Mouse (Mus musculus) limb, embryonic 12.5 days (tissue): Measurements from ENCODE around the gene Hist1h3e. TPM values are rescaled to one million over a fixed set of nuclear protein-coding genes. Genes with fewer than 3 reads are reported as not detected.
"Not testable (repeated sequence)": the region's sequence is repeated elsewhere in the genome, so short reads cannot be mapped to it uniquely, and the experiment has no call there.

Source experiments
- ATAC-seq: fragments of 200-750 bp; cut with Nextera tagmentation; 2 replicates; pipeline ENCODE4 v1.8.0; 2017; ENCODE audit warnings: low read depth, moderate TSS enrichment; ENCODE audit not compliant: insufficient number of reproducible peaks, insufficient read depth, low FRiP score, low TSS enrichment
- H3K27ac ChIP-seq: fragments of 300-500 bp; sonication (generic); 2 replicates; pipeline ENCODE4 v1.5.1; 2016; ENCODE audit warnings: mild to moderate bottlenecking, moderate library complexity
- H3K27me3 ChIP-seq: fragments of 300-500 bp; sonication (generic); 2 replicates; pipeline ENCODE4 v1.6.1; 2016; ENCODE audit warnings: mild to moderate bottlenecking, moderate library complexity
- H3K36me3 ChIP-seq: fragments of 300-500 bp; sonication (generic); 2 replicates; pipeline ENCODE4 v1.6.1; 2016; ENCODE audit warnings: mild to moderate bottlenecking, moderate library complexity
- H3K4me1 ChIP-seq: fragments of 300-500 bp; sonication (generic); replicated peaks from 2 replicates; pipeline ENCODE4 v1.6.1; 2016
- H3K4me2 ChIP-seq: fragments of 300-500 bp; sonication (generic); 2 replicates; pipeline ENCODE4 v1.6.1; 2016; ENCODE audit warnings: mild to moderate bottlenecking, moderate library complexity
- H3K4me3 ChIP-seq: fragments of 300-500 bp; sonication (generic); replicated peaks from 2 replicates; pipeline ENCODE4 v1.5.1; 2016; ENCODE audit warnings: mild to moderate bottlenecking
- H3K9ac ChIP-seq: fragments of 300-500 bp; sonication (generic); replicated peaks from 2 replicates; pipeline ENCODE4 v1.6.1; 2016; ENCODE audit warnings: mild to moderate bottlenecking, moderate library complexity
- H3K9me3 ChIP-seq: fragments of 300-500 bp; sonication (generic); 2 replicates; pipeline ENCODE4 v1.6.1; 2016; ENCODE audit warnings: mild to moderate bottlenecking, moderate library complexity
- WGBS: fragments of 180-500 bp; shearing (Covaris S2); methylation state at CpG from one replicate; pipeline ENCODE4 v1.1.7; 2016; 5-methylcytosine and 5-hydroxymethylcytosine counted together
- polyA plus RNA-seq: library from polyadenylated mRNA; unstranded; fragments of >200 nt; fragmentation: Nextera tagmentation; extraction: Ambion mirVana; gene quantifications from 2 replicates; pipeline ENCODE4 v1.2.1, GENCODE M21; 2016

Hist1h3e gene
- polyA plus RNA-seq, 1 experiment from 2014 or later: 12.8 TPM

DNA sequence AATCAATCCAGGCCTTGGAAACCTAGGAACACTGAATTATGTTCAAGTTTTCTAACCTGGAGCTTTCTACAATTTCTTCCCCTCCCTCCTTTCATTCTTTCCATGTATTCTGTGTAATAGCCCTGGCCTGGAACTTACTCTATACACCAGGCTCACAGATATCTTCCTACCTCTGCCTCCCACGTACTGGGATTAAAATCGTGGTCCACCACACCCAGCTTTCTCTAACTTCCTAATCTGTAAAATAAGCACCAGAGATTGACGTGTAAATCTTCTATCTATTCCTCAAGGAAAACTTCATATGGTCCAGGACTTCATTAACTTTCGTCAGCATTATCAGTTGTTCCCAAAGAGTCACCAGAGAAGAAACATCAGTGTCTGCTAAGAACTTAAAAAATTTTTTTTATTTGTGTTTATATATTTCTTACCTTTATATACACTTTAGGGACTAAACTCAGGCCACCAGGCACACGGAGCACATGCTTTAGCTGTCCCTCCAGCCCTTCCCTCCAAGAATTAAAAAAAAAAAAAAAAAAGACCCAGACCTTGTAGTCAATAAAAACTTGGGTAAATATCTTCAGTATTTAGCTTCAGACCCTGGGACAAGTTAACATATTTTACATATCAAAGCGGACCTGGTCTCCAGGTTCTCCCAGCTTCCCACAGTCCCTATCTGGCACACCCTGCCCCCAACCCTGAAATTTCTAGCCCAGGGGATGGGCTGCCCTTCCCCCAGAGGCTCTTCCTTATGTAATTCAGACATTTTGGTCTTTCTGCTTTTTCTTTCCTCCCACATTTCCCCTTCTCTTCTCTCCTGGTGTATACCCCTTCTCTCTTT lies 20.3 kb upstream of the Hist1h3e start:
- no peaks in the 10 kb centered on the region for H3K9me3 ChIP-seq
- H3K36me3 ChIP-seq: no peaks in the 10 kb centered on the region
- peak overlapping the region; percentile 55 for H3K4me3 ChIP-seq
- no peak for ATAC-seq
- peak overlapping the region; percentile 96 for H3K27ac ChIP-seq
- H3K4me1 ChIP-seq: peaks cover 34% of the 10 kb centered on the region
- H3K27me3 ChIP-seq: no peaks in the 10 kb centered on the region
- 7% methylated on average over 6 of the region's 6 CpGs for WGBS
- H3K4me2 ChIP-seq: peak overlapping the region; percentile 85
- H3K9ac ChIP-seq: peak overlapping the region; percentile 73

GRCm38 (mm10) chr13:23581408-23582218 lies 19.4 kb upstream of the Hist1h3e start, which contains the start of gene Hist1h4d:
TSS of gene Hist1h4d (plus strand) at chr13:23581598.
- WGBS: under 1% methylated on average over 43 of the region's 43 CpGs
- Histone ChIP-seq H3K4me1 (peaks cover 34% of the 10 kb centered on the region), H3K27me3 (no peaks in the 10 kb centered on the region), H3K4me2 (peak within 1 kb of the TSS; percentile 85), H3K27ac (peak within 1 kb of the TSS; percentile 96), H3K36me3 (no peaks in the 10 kb centered on the region), H3K9ac (peak within 1 kb of the TSS; percentile 73), H3K9me3 (no peaks in the 10 kb centered on the region), H3K4me3 (peak within 1 kb of the TSS; percentile 55)
- ATAC-seq: peak; percentile 91

DNA sequence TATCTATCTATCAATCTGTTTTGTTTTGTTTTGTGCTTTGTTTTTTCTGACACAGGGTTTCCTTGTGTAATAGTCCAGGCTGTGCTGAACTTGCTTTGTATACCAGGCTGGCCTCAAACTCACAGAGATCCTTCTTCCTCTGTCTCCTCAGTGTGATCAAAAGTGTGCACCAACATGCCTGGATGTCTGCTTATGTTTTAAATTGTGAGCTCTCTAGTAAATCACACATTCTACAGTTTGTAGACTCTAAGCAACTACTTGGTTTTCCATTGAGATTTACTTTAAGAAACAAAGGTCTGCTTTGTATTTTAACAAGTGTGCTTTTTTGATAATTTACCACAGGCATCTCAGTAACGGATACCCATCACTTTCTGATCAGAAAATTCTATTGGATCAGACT lies 15.7 kb upstream of the Hist1h3e start:
- Histone ChIP-seq H3K4me3 (no peak overlapping the region), H3K36me3 (no peaks in the 10 kb centered on the region), H3K4me1 (peaks cover 25% of the 10 kb centered on the region), H3K27ac (peak overlapping the region; percentile 66; the same call in 1 of the 2 replicates), H3K9ac (no peak overlapping the region), H3K27me3 (no peaks in the 10 kb centered on the region), H3K4me2 (no peak overlapping the region), H3K9me3 (no peaks in the 10 kb centered on the region)
- ATAC-seq: no peak
- WGBS: 89% methylated on average over 1 of the region's 1 CpGs

- Histone ChIP-seq H3K27ac (peak overlapping the region; percentile 94), H3K4me2 (peak overlapping the region; percentile 73), H3K4me3 (peak overlapping the region; percentile 49), H3K9me3 (no peaks in the 10 kb centered on the region), H3K4me1 (peaks cover 18% of the 10 kb centered on the region), H3K36me3 (no peaks in the 10 kb centered on the region), H3K9ac (peak overlapping the region; percentile 80; the same call in 1 of the 2 replicates), H3K27me3 (no peaks in the 10 kb centered on the region)
- 55% methylated on average over 6 of the region's 6 CpGs for WGBS
- no peak for ATAC-seq
These were observed 14.9 kb upstream of the Hist1h3e start for GRCm38 (mm10) chr13:23576906-23577639.

GRCm38 (mm10) chr13:23576351-23576881 lies 14.2 kb upstream of the Hist1h3e start:
- H3K27ac ChIP-seq: peak overlapping the region; percentile 94
- no peak for ATAC-seq
- H3K9me3 ChIP-seq: no peaks in the 10 kb centered on the region
- peak overlapping the region; percentile 49 for H3K4me3 ChIP-seq
- H3K4me1 ChIP-seq: peaks cover 14% of the 10 kb centered on the region
- peak overlapping the region; percentile 80 for H3K9ac ChIP-seq
- WGBS: 4% methylated on average over 7 of the region's 7 CpGs
- no peaks in the 10 kb centered on the region for H3K27me3 ChIP-seq
- no peaks in the 10 kb centered on the region for H3K36me3 ChIP-seq
- H3K4me2 ChIP-seq: peak overlapping the region; percentile 73

- not testable (repeated sequence) for H3K9me3 ChIP-seq, H3K27me3 ChIP-seq, ATAC-seq, H3K36me3 ChIP-seq
- peak overlapping the region; percentile 94 for H3K27ac ChIP-seq
- peak overlapping the region; percentile 49 for H3K4me3 ChIP-seq
- peak overlapping the region; percentile 80 for H3K9ac ChIP-seq
- under 1% methylated on average over 12 of the region's 40 CpGs for WGBS
- H3K4me1 ChIP-seq: peaks cover 14% of the 10 kb centered on the region
- peak overlapping the region; percentile 73 for H3K4me2 ChIP-seq
These were observed 13.7 kb upstream of the Hist1h3e start for GRCm38 (mm10) chr13:23575864-23576313.

DNA sequence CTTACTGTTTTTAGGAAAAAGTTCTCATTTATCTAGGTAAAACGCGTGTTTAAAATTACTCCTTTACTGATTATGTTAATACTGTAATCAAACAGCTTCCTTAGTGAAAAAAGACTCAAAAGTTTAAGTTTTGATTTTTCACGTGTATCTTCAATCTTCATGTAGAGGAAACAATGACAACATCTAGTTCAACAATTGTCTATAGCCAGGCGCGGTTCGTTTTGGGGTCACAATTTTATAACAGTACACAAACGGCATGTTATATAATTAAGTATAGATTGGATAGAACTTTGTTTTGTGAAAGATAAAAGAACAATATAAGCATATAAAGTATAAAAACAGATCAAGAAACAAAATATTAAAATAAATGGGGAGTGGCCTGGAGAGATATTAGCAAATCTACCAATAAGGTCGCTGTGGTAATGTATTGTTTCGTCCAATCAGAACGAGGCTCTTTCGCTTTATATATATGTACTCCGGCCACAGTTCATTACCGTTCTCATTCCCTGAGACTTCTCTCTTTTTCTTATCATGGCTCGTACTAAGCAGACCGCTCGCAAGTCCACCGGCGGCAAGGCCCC lies 13.2 kb upstream of the Hist1h3e start, which contains the start of gene Hist1h3d:
Hist1h3d (plus strand) TSS at position 493 of the 581 bp plus-strand sequence.
- Histone ChIP-seq H3K9ac (peak within 1 kb of the TSS; percentile 80), H3K4me2 (peak within 1 kb of the TSS; percentile 73), H3K27ac (peak within 1 kb of the TSS; percentile 94), H3K36me3 (no peaks in the 10 kb centered on the region), H3K27me3 (no peaks in the 10 kb centered on the region), H3K9me3 (no peaks in the 10 kb centered on the region), H3K4me3 (peak within 1 kb of the TSS; percentile 49), H3K4me1 (peaks cover 10% of the 10 kb centered on the region)
- ATAC-seq: peak; percentile 54
- WGBS: under 1% methylated on average over 18 of the region's 18 CpGs

GRCm38 (mm10) chr13:23574546-23575170 lies 12.5 kb upstream of the Hist1h3e start:
- Histone ChIP-seq H3K4me2 (peak overlapping the region; percentile 75), H3K4me1 (peaks cover 14% of the 10 kb centered on the region), H3K9ac (peak overlapping the region; percentile 55; the same call in 1 of the 2 replicates), H3K4me3 (peak overlapping the region; percentile 49), H3K27ac (peak overlapping the region; percentile 97)
- not testable (repeated sequence) for ATAC-seq, H3K27me3 ChIP-seq, H3K9me3 ChIP-seq, H3K36me3 ChIP-seq
- 0% methylated on average over 9 of the region's 39 CpGs for WGBS

- H3K36me3 ChIP-seq, H3K9me3 ChIP-seq, H3K27me3 ChIP-seq: not testable (repeated sequence)
- H3K27ac ChIP-seq: peak within 1 kb of the TSS; percentile 97
- peak; percentile 92 for ATAC-seq
- H3K9ac ChIP-seq: peak within 1 kb of the TSS; percentile 84
- H3K4me2 ChIP-seq: peak within 1 kb of the TSS; percentile 75
- H3K4me1 ChIP-seq: peaks cover 14% of the 10 kb centered on the region
- WGBS: under 1% methylated on average over 41 of the region's 42 CpGs
- peak within 1 kb of the TSS; percentile 49 for H3K4me3 ChIP-seq
These were observed 11.8 kb upstream of the Hist1h3e start, which contains the start of the genes Hist1h2bf and Hist1h2ad for GRCm38 (mm10) chr13:23573898-23574524. TSS of gene Hist1h2bf (minus strand) at chr13:23574196. TSS of gene Hist1h2ad (plus strand) at chr13:23574381.
